Mouse (Mus musculus): ENCODE data around the gene Ccdc92b. TPM values are rescaled to one million over a fixed set of nuclear protein-coding genes. Genes with fewer than 3 reads are reported as not detected.

Ccdc92b gene
- polyA plus RNA-seq, 1 experiment from 2014 or later: 0.85 TPM

- ATAC-seq (ENCODE audit: insufficient number of reproducible peaks, low FRiP score, low TSS enrichment, low read depth) (no peak), DNase-seq (ENCODE audit: low spot score) (no peak)
- no peak overlapping the region for H3K9ac ChIP-seq (ENCODE audit: low read length)
- peak overlapping the region; percentile 87 for H3K4me3 ChIP-seq (ENCODE audit: low read depth, low read length)
- H3K27ac ChIP-seq (replicated peaks; ENCODE audit: low read depth, low read length): no peak overlapping the region
- no peaks in the 10 kb centered on the region for H3K9me3 ChIP-seq (ENCODE audit: control insufficient read depth, low read length)
- H3K36me3 ChIP-seq (ENCODE audit: control insufficient read depth, insufficient read depth, low read length): peaks cover 3% of the 10 kb centered on the region; the same call in 1 of the 2 replicates
- H3K4me2 ChIP-seq (ENCODE audit: low read depth, severe bottlenecking): peak overlapping the region; percentile 63
- H3K4me1 ChIP-seq (ENCODE audit: control insufficient read depth, insufficient read depth, low read length): peaks cover 15% of the 10 kb centered on the region
- 68% methylated on average over 4 of the region's 4 CpGs for WGBS
- no peaks in the 10 kb centered on the region for H3K27me3 ChIP-seq (ENCODE audit: control insufficient read depth, insufficient read depth, low read length)
Measured at GRCm38 (mm10) chr11:74650576-74651100, 31.2 kb downstream of the Ccdc92b start.

GRCm38 (mm10) chr11:74652791-74653191 is 33.4 kb downstream of the Ccdc92b start:
- H3K4me3 ChIP-seq (ENCODE audit: low read depth, low read length): no peak overlapping the region
- WGBS: 91% methylated on average over 4 of the region's 4 CpGs
- no peaks in the 10 kb centered on the region for H3K27me3 ChIP-seq (ENCODE audit: control insufficient read depth, insufficient read depth, low read length)
- peaks cover 12% of the 10 kb centered on the region for H3K36me3 ChIP-seq (ENCODE audit: control insufficient read depth, insufficient read depth, low read length)
- no peaks in the 10 kb centered on the region for H3K9me3 ChIP-seq (ENCODE audit: control insufficient read depth, low read length)
- H3K4me1 ChIP-seq (ENCODE audit: control insufficient read depth, insufficient read depth, low read length): peaks cover 15% of the 10 kb centered on the region
- DNase-seq (ENCODE audit: low spot score): no peak
- no peak for ATAC-seq (ENCODE audit: insufficient number of reproducible peaks, low FRiP score, low TSS enrichment, low read depth)
- no peak overlapping the region for H3K27ac ChIP-seq (replicated peaks; ENCODE audit: low read depth, low read length)
- H3K9ac ChIP-seq (ENCODE audit: low read length): 0 out of 2 replicates have a peak overlapping the region, but pooled peaks have one; percentile 17
- H3K4me2 ChIP-seq (ENCODE audit: low read depth, severe bottlenecking): no peak overlapping the region

- WGBS: 67% methylated on average over 6 of the region's 6 CpGs
- Histone ChIP-seq H3K36me3 (ENCODE audit: control insufficient read depth, insufficient read depth, low read length) (peaks cover 16% of the 10 kb centered on the region), H3K4me2 (ENCODE audit: low read depth, severe bottlenecking) (no peak overlapping the region), H3K9ac (ENCODE audit: low read length) (no peak overlapping the region), H3K9me3 (ENCODE audit: control insufficient read depth, low read length) (peaks cover 1% of the 10 kb centered on the region; the same call in 1 of the 2 replicates), H3K27me3 (ENCODE audit: control insufficient read depth, insufficient read depth, low read length) (no peaks in the 10 kb centered on the region), H3K4me1 (ENCODE audit: control insufficient read depth, insufficient read depth, low read length) (peaks cover 15% of the 10 kb centered on the region), H3K27ac (replicated peaks; ENCODE audit: low read depth, low read length) (no peak overlapping the region), H3K4me3 (ENCODE audit: low read depth, low read length) (no peak overlapping the region)
- ATAC-seq (ENCODE audit: insufficient number of reproducible peaks, low FRiP score, low TSS enrichment, low read depth) (no peak), DNase-seq (ENCODE audit: low spot score) (no peak)
Measured at GRCm38 (mm10) chr11:74653385-74653784, 34.0 kb downstream of the Ccdc92b start.

- H3K4me1 ChIP-seq (ENCODE audit: control insufficient read depth, insufficient read depth, low read length): peaks cover 4% of the 10 kb centered on the region; the same call in 1 of the 2 replicates
- no peak overlapping the region for H3K4me3 ChIP-seq (ENCODE audit: low read depth, low read length)
- no peak overlapping the region for H3K4me2 ChIP-seq (ENCODE audit: low read depth, severe bottlenecking)
- H3K9me3 ChIP-seq (ENCODE audit: control insufficient read depth, low read length): peaks cover 2% of the 10 kb centered on the region; the same call in 1 of the 2 replicates
- no peak overlapping the region for H3K27ac ChIP-seq (replicated peaks; ENCODE audit: low read depth, low read length)
- no peak overlapping the region for H3K9ac ChIP-seq (ENCODE audit: low read length)
- ATAC-seq (ENCODE audit: insufficient number of reproducible peaks, low FRiP score, low TSS enrichment, low read depth) (no peak), DNase-seq (ENCODE audit: low spot score) (no peak)
- H3K36me3 ChIP-seq (ENCODE audit: control insufficient read depth, insufficient read depth, low read length): peaks cover 30% of the 10 kb centered on the region
- 88% methylated on average over 3 of the region's 3 CpGs for WGBS
- no peaks in the 10 kb centered on the region for H3K27me3 ChIP-seq (ENCODE audit: control insufficient read depth, insufficient read depth, low read length)
Measured at GRCm38 (mm10) chr11:74655941-74656340, 36.5 kb downstream of the Ccdc92b start.

- DNase-seq (ENCODE audit: low spot score) (no peak), ATAC-seq (ENCODE audit: insufficient number of reproducible peaks, low FRiP score, low TSS enrichment, low read depth) (no peak)
- Histone ChIP-seq H3K27ac (replicated peaks; ENCODE audit: low read depth, low read length) (no peak overlapping the region), H3K9ac (ENCODE audit: low read length) (no peak overlapping the region), H3K9me3 (ENCODE audit: control insufficient read depth, low read length) (peaks cover 2% of the 10 kb centered on the region; the same call in 1 of the 2 replicates), H3K4me3 (ENCODE audit: low read depth, low read length) (no peak overlapping the region), H3K27me3 (ENCODE audit: control insufficient read depth, insufficient read depth, low read length) (no peaks in the 10 kb centered on the region), H3K4me2 (ENCODE audit: low read depth, severe bottlenecking) (no peak overlapping the region), H3K4me1 (ENCODE audit: control insufficient read depth, insufficient read depth, low read length) (no peaks in the 10 kb centered on the region), H3K36me3 (ENCODE audit: control insufficient read depth, insufficient read depth, low read length) (peaks cover 47% of the 10 kb centered on the region)
- 94% methylated on average over 13 of the region's 13 CpGs for WGBS
Measured at GRCm38 (mm10) chr11:74660336-74660735, 40.9 kb downstream of the Ccdc92b start.

- H3K9me3 ChIP-seq (ENCODE audit: control insufficient read depth, low read length): peaks cover 2% of the 10 kb centered on the region; the same call in 1 of the 2 replicates
- WGBS: 94% methylated on average over 19 of the region's 19 CpGs
- no peak overlapping the region for H3K27ac ChIP-seq (replicated peaks; ENCODE audit: low read depth, low read length)
- H3K9ac ChIP-seq (ENCODE audit: low read length): no peak overlapping the region
- H3K27me3 ChIP-seq (ENCODE audit: control insufficient read depth, insufficient read depth, low read length): no peaks in the 10 kb centered on the region
- H3K4me3 ChIP-seq (ENCODE audit: low read depth, low read length): no peak overlapping the region
- H3K36me3 ChIP-seq (ENCODE audit: control insufficient read depth, insufficient read depth, low read length): peaks cover 52% of the 10 kb centered on the region
- H3K4me1 ChIP-seq (ENCODE audit: control insufficient read depth, insufficient read depth, low read length): no peaks in the 10 kb centered on the region
- H3K4me2 ChIP-seq (ENCODE audit: low read depth, severe bottlenecking): no peak overlapping the region
- ATAC-seq (ENCODE audit: insufficient number of reproducible peaks, low FRiP score, low TSS enrichment, low read depth) (no peak), DNase-seq (ENCODE audit: low spot score) (no peak)
Measured at GRCm38 (mm10) chr11:74661641-74662040, 42.2 kb downstream of the Ccdc92b start.

GRCm38 (mm10) chr11:74662221-74662620 is 42.8 kb downstream of the Ccdc92b start:
- Histone ChIP-seq H3K27ac (replicated peaks; ENCODE audit: low read depth, low read length) (no peak overlapping the region), H3K4me3 (ENCODE audit: low read depth, low read length) (no peak overlapping the region), H3K4me2 (ENCODE audit: low read depth, severe bottlenecking) (no peak overlapping the region), H3K4me1 (ENCODE audit: control insufficient read depth, insufficient read depth, low read length) (no peaks in the 10 kb centered on the region), H3K9ac (ENCODE audit: low read length) (no peak overlapping the region), H3K9me3 (ENCODE audit: control insufficient read depth, low read length) (peaks cover 2% of the 10 kb centered on the region; the same call in 1 of the 2 replicates), H3K27me3 (ENCODE audit: control insufficient read depth, insufficient read depth, low read length) (no peaks in the 10 kb centered on the region), H3K36me3 (ENCODE audit: control insufficient read depth, insufficient read depth, low read length) (peaks cover 52% of the 10 kb centered on the region)
- DNase-seq (ENCODE audit: low spot score) (no peak), ATAC-seq (ENCODE audit: insufficient number of reproducible peaks, low FRiP score, low TSS enrichment, low read depth) (no peak)
- 89% methylated on average over 6 of the region's 6 CpGs for WGBS

GRCm38 (mm10) chr11:74664279-74664678 is 44.9 kb downstream of the Ccdc92b start:
- no peak overlapping the region for H3K4me3 ChIP-seq (ENCODE audit: low read depth, low read length)
- DNase-seq (ENCODE audit: low spot score) (no peak), ATAC-seq (ENCODE audit: insufficient number of reproducible peaks, low FRiP score, low TSS enrichment, low read depth) (no peak)
- peaks cover 41% of the 10 kb centered on the region for H3K36me3 ChIP-seq (ENCODE audit: control insufficient read depth, insufficient read depth, low read length)
- no peak overlapping the region for H3K9ac ChIP-seq (ENCODE audit: low read length)
- 88% methylated on average over 3 of the region's 3 CpGs for WGBS
- H3K4me1 ChIP-seq (ENCODE audit: control insufficient read depth, insufficient read depth, low read length): no peaks in the 10 kb centered on the region
- no peaks in the 10 kb centered on the region for H3K9me3 ChIP-seq (ENCODE audit: control insufficient read depth, low read length)
- no peaks in the 10 kb centered on the region for H3K27me3 ChIP-seq (ENCODE audit: control insufficient read depth, insufficient read depth, low read length)
- H3K4me2 ChIP-seq (ENCODE audit: low read depth, severe bottlenecking): no peak overlapping the region
- no peak overlapping the region for H3K27ac ChIP-seq (replicated peaks; ENCODE audit: low read depth, low read length)

- ATAC-seq (ENCODE audit: insufficient number of reproducible peaks, low FRiP score, low TSS enrichment, low read depth) (no peak), DNase-seq (ENCODE audit: low spot score) (no peak)
- Histone ChIP-seq H3K4me3 (ENCODE audit: low read depth, low read length) (no peak overlapping the region), H3K4me1 (ENCODE audit: control insufficient read depth, insufficient read depth, low read length) (no peaks in the 10 kb centered on the region), H3K4me2 (ENCODE audit: low read depth, severe bottlenecking) (no peak overlapping the region), H3K36me3 (ENCODE audit: control insufficient read depth, insufficient read depth, low read length) (peaks cover 40% of the 10 kb centered on the region), H3K27ac (replicated peaks; ENCODE audit: low read depth, low read length) (no peak overlapping the region), H3K9me3 (ENCODE audit: control insufficient read depth, low read length) (no peaks in the 10 kb centered on the region), H3K27me3 (ENCODE audit: control insufficient read depth, insufficient read depth, low read length) (no peaks in the 10 kb centered on the region), H3K9ac (ENCODE audit: low read length) (no peak overlapping the region)
- WGBS: 93% methylated on average over 8 of the region's 8 CpGs
Measured at GRCm38 (mm10) chr11:74664906-74665305, 45.5 kb downstream of the Ccdc92b start.

All from limb, embryonic 11.5 days (tissue).